Mouse (Mus musculus) B cell, adult 2 months (primary cell): ENCODE results near the gene BC107364.
"Not testable (repeated sequence)": the region's sequence is repeated elsewhere in the genome, so short reads cannot be mapped to it uniquely, and the experiment has no call there.

ENCODE experiments used
- DNase-seq, 2 experiments: peaks; one replicate each; pipeline ENCODE4 v3.0.0; 2022

The BC107364 gene

GRCm38 (mm10) chr3:96485361-96485760 is 33.3 kb upstream of the BC107364 start:
- no peak for DNase-seq

- no peak for DNase-seq
Measured at GRCm38 (mm10) chr3:96484921-96485320, 32.8 kb upstream of the BC107364 start.

GRCm38 (mm10) chr3:96483946-96484345 is 31.8 kb upstream of the BC107364 start:
- no peak for DNase-seq

GRCm38 (mm10) chr3:96483044-96483443 is 30.9 kb upstream of the BC107364 start:
- not testable (repeated sequence) for DNase-seq

- no peak for DNase-seq
Measured at GRCm38 (mm10) chr3:96482451-96482850, 30.3 kb upstream of the BC107364 start.

- DNase-seq = no peak
Measured at GRCm38 (mm10) chr3:96481856-96482255, 29.8 kb upstream of the BC107364 start.

GRCm38 (mm10) chr3:96480684-96481270 is 28.7 kb upstream of the BC107364 start:
- DNase-seq = peak in 1 of 2 experiments; percentile 1

- DNase-seq = peak in 1 of 2 experiments; percentile 12
Measured at GRCm38 (mm10) chr3:96479249-96479648, 27.1 kb upstream of the BC107364 start.

- peak in 1 of 2 experiments; percentile 0 for DNase-seq
Measured at GRCm38 (mm10) chr3:96477558-96477957, 25.5 kb upstream of the BC107364 start.

- DNase-seq = no peak
Measured at GRCm38 (mm10) chr3:96477084-96477483, 25.0 kb upstream of the BC107364 start.

GRCm38 (mm10) chr3:96474909-96475655 is 23.0 kb upstream of the BC107364 start:
- DNase-seq = peak; percentile 20 to 24

- peak in 1 of 2 experiments; percentile 0 for DNase-seq
Measured at GRCm38 (mm10) chr3:96473556-96473955, 21.4 kb upstream of the BC107364 start.

GRCm38 (mm10) chr3:96472066-96472465 is 20.0 kb upstream of the BC107364 start:
- no peak for DNase-seq

- DNase-seq = peak in 1 of 2 experiments; percentile 0
Measured at GRCm38 (mm10) chr3:96469626-96470025, 17.5 kb upstream of the BC107364 start.

GRCm38 (mm10) chr3:96468335-96468734 is 16.2 kb upstream of the BC107364 start:
- DNase-seq = not testable (repeated sequence)

- DNase-seq = no peak
Measured at GRCm38 (mm10) chr3:96467641-96468040, 15.5 kb upstream of the BC107364 start.

- DNase-seq = no peak
Measured at GRCm38 (mm10) chr3:96463891-96464290, 11.8 kb upstream of the BC107364 start.

- DNase-seq = not testable (repeated sequence)
Measured at GRCm38 (mm10) chr3:96460568-96460870, 8.4 kb upstream of the BC107364 start.

- not testable (repeated sequence) for DNase-seq
Measured at GRCm38 (mm10) chr3:96459757-96460567, 7.9 kb upstream of the BC107364 start.

- not testable (repeated sequence) for DNase-seq
Measured at GRCm38 (mm10) chr3:96458886-96459439, 6.9 kb upstream of the BC107364 start.

- not testable (repeated sequence) for DNase-seq
Measured at GRCm38 (mm10) chr3:96458008-96458407, 5.9 kb upstream of the BC107364 start.

GRCm38 (mm10) chr3:96451181-96451737 is 847 bp downstream of the BC107364 start:
- DNase-seq = not testable (repeated sequence)

GRCm38 (mm10) chr3:96450586-96450896 is 1.6 kb downstream of the BC107364 start:
- not testable (repeated sequence) for DNase-seq
